Mouse (Mus musculus) intestine, embryonic 14.5 days (tissue): ENCODE measurements at regions not wholly inside any gene's neighbourhood (a gene's known extent, or its start where the extent isn't known, plus 50 kb on each side); places are given as distances from the start of the nearest gene placed in this dataset.

Source experiments
- ATAC-seq: fragments of 200-750 bp; cut with Nextera tagmentation; replicated peaks from 2 replicates; pipeline ENCODE4 v1.8.0; 2017; ENCODE audit warnings: low read depth, moderate number of reproducible peaks, moderate TSS enrichment, moderate library complexity; ENCODE audit not compliant: low FRiP score, low TSS enrichment
- DNase-seq: peaks from one replicate; pipeline ENCODE4 v3.0.0-alpha.2; 2018; ENCODE audit warnings: low spot score
- H3K27ac ChIP-seq: fragments of 300-500 bp; sonication (generic); 2 replicates; pipeline ENCODE4 v1.5.1; 2014; ENCODE audit warnings: low read depth, mild to moderate bottlenecking, control low read depth
- H3K27me3 ChIP-seq: fragments of 300-500 bp; sonication (generic); replicated peaks from 2 replicates; pipeline ENCODE4 v1.6.1; 2014; ENCODE audit warnings: low read length, control low read depth; ENCODE audit not compliant: control insufficient read depth, insufficient read depth
- H3K36me3 ChIP-seq: fragments of 300-500 bp; sonication (generic); 2 replicates; pipeline ENCODE4 v1.6.1; 2014; ENCODE audit warnings: low read length, control low read depth; ENCODE audit not compliant: control insufficient read depth, insufficient read depth
- H3K4me1 ChIP-seq: fragments of 300-500 bp; sonication (generic); replicated peaks from 2 replicates; pipeline ENCODE4 v1.6.1; 2014; ENCODE audit warnings: low read length, control low read depth, mixed read lengths; ENCODE audit not compliant: control insufficient read depth, insufficient read depth
- H3K4me2 ChIP-seq: fragments of 300-500 bp; sonication (generic); 2 replicates; pipeline ENCODE4 v1.6.1; 2014; ENCODE audit warnings: low read length
- H3K4me3 ChIP-seq: fragments of 300-500 bp; sonication (generic); 2 replicates; pipeline ENCODE4 v1.5.1; 2014; ENCODE audit warnings: low read depth, low read length, control low read depth, mixed read lengths
- H3K9ac ChIP-seq: fragments of 300-500 bp; sonication (generic); 2 replicates; pipeline ENCODE4 v1.6.1; 2014; ENCODE audit warnings: mild to moderate bottlenecking, low read length
- H3K9me3 ChIP-seq: fragments of 300-500 bp; sonication (generic); 2 replicates; pipeline ENCODE4 v1.6.1; 2016; ENCODE audit warnings: low read length, control low read depth; ENCODE audit not compliant: control insufficient read depth
- WGBS: fragments of 180-500 bp; shearing (Covaris S2); extraction: QIAGEN DNeasy Blood & Tissue Kit; methylation state at CpG from one replicate; pipeline ENCODE4 v1.1.7; 2014; 5-methylcytosine and 5-hydroxymethylcytosine counted together

- Histone ChIP-seq H3K4me2 (no peak overlapping the region), H3K36me3 (no peaks in the 10 kb centered on the region), H3K9me3 (no peaks in the 10 kb centered on the region), H3K4me1 (no peaks in the 10 kb centered on the region), H3K4me3 (no peak overlapping the region), H3K27me3 (no peaks in the 10 kb centered on the region), H3K27ac (no peak overlapping the region), H3K9ac (no peak overlapping the region)
- DNase-seq (no peak), ATAC-seq (no peak)
- 75% methylated on average over 3 of the region's 3 CpGs for WGBS
Observed at GRCm38 (mm10) chr13:47666470-47666869, 544.0 kb downstream of the Rnf144b start.

GRCm38 (mm10) chr13:47666956-47667701 lies 544.7 kb downstream of the Rnf144b start:
- H3K9ac ChIP-seq, result no peak overlapping the region
- no peaks in the 10 kb centered on the region for H3K36me3 ChIP-seq
- no peaks in the 10 kb centered on the region for H3K4me1 ChIP-seq
- H3K27ac ChIP-seq, result no peak overlapping the region
- peak; percentile 97 for DNase-seq
- peak overlapping the region; percentile 25; the same call in 1 of the 2 replicates for H3K4me2 ChIP-seq
- H3K4me3 ChIP-seq, result no peak overlapping the region
- 28% methylated on average over 13 of the region's 13 CpGs for WGBS
- ATAC-seq, result peak; percentile 55; the same call in 1 of the 2 replicates
- H3K27me3 ChIP-seq, result no peaks in the 10 kb centered on the region
- H3K9me3 ChIP-seq, result no peaks in the 10 kb centered on the region

GRCm38 (mm10) chr13:47688131-47688530 lies 565.7 kb downstream of the Rnf144b start:
- ATAC-seq, result no peak
- H3K27ac ChIP-seq, result no peak overlapping the region
- no peak overlapping the region for H3K9ac ChIP-seq
- WGBS, result 69% methylated on average over 3 of the region's 3 CpGs
- H3K4me2 ChIP-seq, result no peak overlapping the region
- DNase-seq, result no peak
- H3K27me3 ChIP-seq, result no peaks in the 10 kb centered on the region
- no peaks in the 10 kb centered on the region for H3K36me3 ChIP-seq
- no peaks in the 10 kb centered on the region for H3K4me1 ChIP-seq
- no peaks in the 10 kb centered on the region for H3K9me3 ChIP-seq
- no peak overlapping the region for H3K4me3 ChIP-seq

- H3K9me3 ChIP-seq, result no peaks in the 10 kb centered on the region
- no peak for DNase-seq
- no peak overlapping the region for H3K9ac ChIP-seq
- H3K27me3 ChIP-seq, result no peaks in the 10 kb centered on the region
- no peak overlapping the region for H3K4me2 ChIP-seq
- no peaks in the 10 kb centered on the region for H3K36me3 ChIP-seq
- ATAC-seq, result no peak
- H3K4me3 ChIP-seq, result no peak overlapping the region
- WGBS, result 76% methylated on average over 14 of the region's 14 CpGs
- H3K4me1 ChIP-seq, result no peaks in the 10 kb centered on the region
- H3K27ac ChIP-seq, result no peak overlapping the region
Observed at GRCm38 (mm10) chr13:47693815-47694214, 567.2 kb upstream of the Id4 start.

- Histone ChIP-seq H3K9ac (no peak overlapping the region), H3K9me3 (no peaks in the 10 kb centered on the region), H3K4me2 (no peak overlapping the region), H3K4me3 (no peak overlapping the region), H3K27ac (no peak overlapping the region), H3K27me3 (no peaks in the 10 kb centered on the region), H3K36me3 (no peaks in the 10 kb centered on the region), H3K4me1 (no peaks in the 10 kb centered on the region)
- no peak for ATAC-seq
- WGBS, result 80% methylated on average over 2 of the region's 2 CpGs
- DNase-seq, result no peak
Observed at GRCm38 (mm10) chr13:47695877-47696276, 565.2 kb upstream of the Id4 start.

- H3K9ac ChIP-seq, result no peak overlapping the region
- H3K27me3 ChIP-seq, result no peaks in the 10 kb centered on the region
- 68% methylated on average over 3 of the region's 3 CpGs for WGBS
- H3K4me3 ChIP-seq, result no peak overlapping the region
- no peak overlapping the region for H3K27ac ChIP-seq
- H3K4me1 ChIP-seq, result no peaks in the 10 kb centered on the region
- H3K36me3 ChIP-seq, result no peaks in the 10 kb centered on the region
- H3K9me3 ChIP-seq, result no peaks in the 10 kb centered on the region
- H3K4me2 ChIP-seq, result no peak overlapping the region
- DNase-seq (no peak), ATAC-seq (no peak)
Observed at GRCm38 (mm10) chr13:47700556-47700955, 560.5 kb upstream of the Id4 start.

GRCm38 (mm10) chr13:47707961-47708609 lies 552.9 kb upstream of the Id4 start:
- H3K4me3 ChIP-seq, result no peak overlapping the region
- WGBS, result 90% methylated on average over 18 of the region's 18 CpGs
- H3K27ac ChIP-seq, result no peak overlapping the region
- H3K9me3 ChIP-seq, result no peaks in the 10 kb centered on the region
- DNase-seq, result no peak
- ATAC-seq, result no peak
- H3K9ac ChIP-seq, result no peak overlapping the region
- no peaks in the 10 kb centered on the region for H3K36me3 ChIP-seq
- no peaks in the 10 kb centered on the region for H3K4me1 ChIP-seq
- no peaks in the 10 kb centered on the region for H3K27me3 ChIP-seq
- H3K4me2 ChIP-seq, result no peak overlapping the region

- H3K36me3 ChIP-seq, result no peaks in the 10 kb centered on the region
Observed at GRCm38 (mm10) chr13:47709323-47709722, 551.7 kb upstream of the Id4 start.

GRCm38 (mm10) chr13:47712507-47712906 lies 548.5 kb upstream of the Id4 start:
- WGBS, result 68% methylated on average over 4 of the region's 4 CpGs
- H3K9ac ChIP-seq, result no peak overlapping the region
- no peaks in the 10 kb centered on the region for H3K4me1 ChIP-seq
- no peaks in the 10 kb centered on the region for H3K27me3 ChIP-seq
- ATAC-seq, result peak; percentile 70; the same call in 1 of the 2 replicates
- H3K4me3 ChIP-seq, result no peak overlapping the region
- no peaks in the 10 kb centered on the region for H3K36me3 ChIP-seq
- H3K4me2 ChIP-seq, result no peak overlapping the region
- no peak for DNase-seq
- H3K9me3 ChIP-seq, result no peaks in the 10 kb centered on the region
- H3K27ac ChIP-seq, result no peak overlapping the region

More at GRCm38 (mm10) chr13:47709323-47709722, 551.7 kb upstream of the Id4 start:
- Histone ChIP-seq H3K9ac (no peak overlapping the region), H3K4me2 (no peak overlapping the region), H3K4me3 (no peak overlapping the region), H3K27me3 (no peaks in the 10 kb centered on the region), H3K27ac (no peak overlapping the region), H3K4me1 (no peaks in the 10 kb centered on the region), H3K9me3 (no peaks in the 10 kb centered on the region)
- ATAC-seq, result no peak
- no peak for DNase-seq
- 89% methylated on average over 3 of the region's 3 CpGs for WGBS
